Mouse (Mus musculus) forebrain, embryonic 14.5 days (tissue): ENCODE results near the gene Mcl1. TPM values are rescaled to one million over a fixed set of nuclear protein-coding genes. Genes with fewer than 3 reads are reported as not detected.
"Not testable (repeated sequence)": the region's sequence is repeated elsewhere in the genome, so short reads cannot be mapped to it uniquely, and the experiment has no call there.

Experiments used
- ATAC-seq: fragments of 200-750 bp; cut with Nextera tagmentation; 2 replicates; pipeline ENCODE4 v1.8.0; 2017; ENCODE audit warnings: mild to moderate bottlenecking, moderate library complexity
- DNase-seq: peaks from one replicate; pipeline ENCODE4 v3.0.0-alpha.2; 2015; ENCODE audit warnings: low spot score
- H3K27ac ChIP-seq: fragments of 300-500 bp; sonication (generic); 2 replicates; pipeline ENCODE4 v1.5.1; 2014; ENCODE audit warnings: low read depth, mild to moderate bottlenecking, control low read depth, low read length, moderate library complexity
- H3K27me3 ChIP-seq: fragments of 300-500 bp; sonication (generic); replicated peaks from 2 replicates; pipeline ENCODE4 v1.6.1; 2014; ENCODE audit warnings: low read length, control low read depth, mixed read lengths; ENCODE audit not compliant: control insufficient read depth, insufficient read depth
- H3K36me3 ChIP-seq: fragments of 300-500 bp; sonication (generic); 2 replicates; pipeline ENCODE4 v1.6.1; 2014; ENCODE audit warnings: low read length, control low read depth; ENCODE audit not compliant: control insufficient read depth, insufficient read depth
- H3K4me1 ChIP-seq: fragments of 300-500 bp; sonication (generic); 2 replicates; pipeline ENCODE4 v1.6.1; 2014; ENCODE audit warnings: antibody characterized with exemption, low read length, control low read depth; ENCODE audit not compliant: control insufficient read depth, insufficient read depth
- H3K4me2 ChIP-seq: fragments of 300-500 bp; sonication (generic); 2 replicates; pipeline ENCODE4 v1.6.1; 2014; ENCODE audit warnings: mild to moderate bottlenecking, control low read depth, low read length
- H3K4me3 ChIP-seq: fragments of 300-500 bp; sonication (generic); 2 replicates; pipeline ENCODE4 v1.5.1; 2014; ENCODE audit warnings: low read depth, low read length, control low read depth
- H3K9ac ChIP-seq: fragments of 300-500 bp; sonication (generic); 2 replicates; pipeline ENCODE4 v1.6.1; 2014; ENCODE audit warnings: mild to moderate bottlenecking, low read length, control low read depth, moderate library complexity
- H3K9me3 ChIP-seq: fragments of 300-500 bp; sonication (generic); replicated peaks from 2 replicates; pipeline ENCODE4 v1.6.1; 2016; ENCODE audit warnings: low read length, control low read depth, mixed read lengths; ENCODE audit not compliant: control insufficient read depth
- WGBS: fragments of 180-500 bp; shearing (Covaris S2); extraction: QIAGEN DNeasy Blood & Tissue Kit; methylation state at CpG from one replicate; pipeline ENCODE4 v1.1.7; 2014; 5-methylcytosine and 5-hydroxymethylcytosine counted together
- polyA plus RNA-seq: library from polyadenylated mRNA; unstranded; fragments of >200 nt; fragmentation: Nextera tagmentation; extraction: Ambion mirVana; gene quantifications from 2 replicates; pipeline ENCODE4 v1.2.1, GENCODE M21; 2014

The Mcl1 gene
- polyA plus RNA-seq, 1 experiment from 2014 or later: 50.8 TPM

- Histone ChIP-seq H3K4me3 (no peak overlapping the region), H3K9me3 (no peaks in the 10 kb centered on the region), H3K9ac (no peak overlapping the region), H3K36me3 (no peaks in the 10 kb centered on the region; the same call in 1 of the 2 replicates), H3K4me1 (peaks cover 10% of the 10 kb centered on the region), H3K27ac (no peak overlapping the region), H3K27me3 (no peaks in the 10 kb centered on the region), H3K4me2 (no peak overlapping the region)
- ATAC-seq (no peak), DNase-seq (no peak)
- WGBS: 45% methylated on average over 2 of the region's 2 CpGs
These were observed 31.4 kb downstream of the Mcl1 start for GRCm38 (mm10) chr3:95689940-95690339.

- not testable (repeated sequence) for H3K36me3 ChIP-seq, H3K4me2 ChIP-seq, H3K4me3 ChIP-seq, ATAC-seq, H3K4me1 ChIP-seq, H3K9ac ChIP-seq, H3K27me3 ChIP-seq, DNase-seq, H3K9me3 ChIP-seq, H3K27ac ChIP-seq
- WGBS: 94% methylated on average over 2 of the region's 2 CpGs
These were observed 32.0 kb downstream of the Mcl1 start for GRCm38 (mm10) chr3:95690552-95690951.

DNA sequence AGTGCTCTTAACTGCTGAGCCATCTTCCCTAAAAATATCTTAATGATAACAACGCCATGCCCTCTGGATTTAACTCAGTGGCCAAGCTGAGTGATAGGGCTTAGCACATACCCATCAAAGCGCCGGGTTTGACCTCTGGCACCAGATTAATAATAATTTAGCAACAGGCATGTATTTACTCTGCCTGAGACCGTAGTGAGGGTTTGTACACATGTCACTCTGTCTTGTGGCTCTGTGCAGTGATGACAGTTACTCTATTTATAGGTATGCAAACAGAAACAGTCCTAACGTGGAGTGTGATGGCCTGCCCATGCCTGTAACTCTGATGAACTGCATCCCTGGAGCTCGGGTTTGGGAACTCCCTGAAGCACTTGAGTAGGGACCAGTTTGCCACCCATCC lies 34.1 kb downstream of the Mcl1 start:
- 82% methylated on average over 6 of the region's 6 CpGs for WGBS
- H3K4me2 ChIP-seq: no peak overlapping the region
- ATAC-seq: no peak

DNA sequence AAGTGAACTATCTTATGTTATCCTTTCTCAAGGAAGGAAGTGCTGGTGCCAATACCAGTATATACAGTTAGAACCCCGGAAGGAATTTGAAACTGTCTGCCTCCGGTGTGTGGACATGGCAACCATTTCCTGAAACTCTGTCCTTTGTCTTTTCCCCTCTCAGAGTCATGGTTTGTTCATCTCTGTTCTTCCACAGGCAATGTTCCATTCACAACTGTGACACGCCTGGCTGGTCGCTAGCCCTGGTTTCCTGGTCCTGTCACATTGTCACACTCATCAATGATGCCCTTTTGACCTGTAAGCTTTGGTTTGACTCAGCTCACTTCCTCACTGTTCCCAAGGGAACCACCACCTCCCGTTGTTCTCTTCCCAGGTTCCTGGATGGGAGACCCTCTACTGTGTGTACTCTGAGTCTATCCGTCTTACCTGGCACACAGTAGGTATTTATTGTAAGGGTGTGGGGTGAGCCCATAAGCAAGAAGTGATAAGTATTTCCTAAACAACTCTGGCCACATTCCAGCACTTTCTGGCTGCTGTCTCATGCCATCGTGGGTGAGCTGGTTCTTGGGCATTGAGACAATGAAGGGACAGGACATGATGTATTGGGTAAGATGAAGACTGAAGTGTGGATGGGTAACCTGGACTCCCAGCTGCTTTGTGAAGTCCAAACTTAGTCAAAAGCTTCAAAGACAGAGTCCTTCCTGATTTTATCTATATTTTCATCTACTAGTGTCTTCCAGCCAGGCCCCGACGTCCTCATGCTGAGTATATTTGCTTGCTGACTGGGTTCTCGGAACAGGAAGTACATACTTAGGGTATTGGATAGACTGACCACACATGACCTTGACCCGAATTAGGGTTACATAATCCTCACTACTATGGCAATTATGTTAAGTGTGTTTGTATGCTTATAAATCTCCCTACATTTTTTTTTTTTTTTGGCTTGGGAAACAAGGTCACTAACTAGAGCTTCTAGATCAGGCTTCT lies 35.5 kb downstream of the Mcl1 start:
- no peak overlapping the region for H3K4me2 ChIP-seq
- DNase-seq (no peak), ATAC-seq (no peak)
- H3K9ac ChIP-seq: no peak overlapping the region
- H3K27ac ChIP-seq: no peak overlapping the region
- no peaks in the 10 kb centered on the region for H3K9me3 ChIP-seq
- WGBS: 81% methylated on average over 11 of the region's 11 CpGs
- no peaks in the 10 kb centered on the region for H3K27me3 ChIP-seq
- no peaks in the 10 kb centered on the region; the same call in 1 of the 2 replicates for H3K36me3 ChIP-seq
- H3K4me1 ChIP-seq: no peaks in the 10 kb centered on the region
- no peak overlapping the region for H3K4me3 ChIP-seq

More for the DNA sequence above, 34.1 kb downstream of the Mcl1 start:
- Histone ChIP-seq H3K9ac (no peak overlapping the region), H3K9me3 (no peaks in the 10 kb centered on the region), H3K4me1 (peaks cover 3% of the 10 kb centered on the region), H3K27ac (no peak overlapping the region), H3K4me3 (no peak overlapping the region), H3K36me3 (no peaks in the 10 kb centered on the region; the same call in 1 of the 2 replicates), H3K27me3 (no peaks in the 10 kb centered on the region)
- no peak for DNase-seq

- no peak overlapping the region for H3K4me2 ChIP-seq
- no peak overlapping the region for H3K9ac ChIP-seq
- no peak for DNase-seq
- no peak overlapping the region for H3K4me3 ChIP-seq
- WGBS: 92% methylated on average over 11 of the region's 11 CpGs
- H3K9me3 ChIP-seq: no peaks in the 10 kb centered on the region
- H3K36me3 ChIP-seq: no peaks in the 10 kb centered on the region; the same call in 1 of the 2 replicates
- H3K27ac ChIP-seq: no peak overlapping the region
- no peaks in the 10 kb centered on the region for H3K4me1 ChIP-seq
- ATAC-seq: no peak
- no peaks in the 10 kb centered on the region for H3K27me3 ChIP-seq
These were observed 36.5 kb downstream of the Mcl1 start for GRCm38 (mm10) chr3:95694808-95695703.

DNA sequence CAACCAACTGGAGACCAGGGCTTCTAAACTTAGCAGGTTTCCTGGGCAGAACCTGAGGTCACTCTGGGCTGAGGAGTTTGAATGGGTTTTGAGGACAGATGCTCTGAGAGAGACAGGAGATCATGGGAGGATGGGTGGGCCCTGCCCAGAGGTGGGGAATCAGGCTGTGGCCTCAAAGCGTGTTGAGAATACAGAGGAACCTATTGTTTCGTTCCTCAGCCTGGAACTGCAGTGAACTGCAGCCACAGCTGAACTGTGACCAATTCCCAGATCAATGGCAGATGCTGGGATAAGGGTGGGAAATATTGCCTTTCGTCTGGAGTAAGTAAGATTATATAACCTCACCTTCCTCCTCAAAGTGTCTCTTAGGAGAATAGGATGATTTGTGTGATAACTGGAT lies 37.2 kb downstream of the Mcl1 start:
- no peaks in the 10 kb centered on the region for H3K4me1 ChIP-seq
- no peaks in the 10 kb centered on the region for H3K9me3 ChIP-seq
- H3K27ac ChIP-seq: no peak overlapping the region

GRCm38 (mm10) chr3:95696360-95696759 lies 37.8 kb downstream of the Mcl1 start:
- H3K4me1 ChIP-seq: no peaks in the 10 kb centered on the region
- H3K9ac ChIP-seq: no peak overlapping the region
- no peak overlapping the region for H3K27ac ChIP-seq
- 61% methylated on average over 7 of the region's 7 CpGs for WGBS
- DNase-seq: no peak
- H3K9me3 ChIP-seq: no peaks in the 10 kb centered on the region
- no peak overlapping the region for H3K4me2 ChIP-seq
- H3K27me3 ChIP-seq: no peaks in the 10 kb centered on the region
- H3K36me3 ChIP-seq: no peaks in the 10 kb centered on the region; the same call in 1 of the 2 replicates
- H3K4me3 ChIP-seq: no peak overlapping the region
- no peak for ATAC-seq

More for the DNA sequence above, 37.2 kb downstream of the Mcl1 start:
- DNase-seq (no peak), ATAC-seq (no peak)
- Histone ChIP-seq H3K9ac (no peak overlapping the region), H3K36me3 (no peaks in the 10 kb centered on the region; the same call in 1 of the 2 replicates), H3K4me3 (no peak overlapping the region), H3K27me3 (no peaks in the 10 kb centered on the region), H3K4me2 (no peak overlapping the region)
- 71% methylated on average over 3 of the region's 3 CpGs for WGBS

- Histone ChIP-seq H3K4me1 (peaks cover 8% of the 10 kb centered on the region), H3K9ac (no peak overlapping the region), H3K9me3 (no peaks in the 10 kb centered on the region), H3K4me3 (no peak overlapping the region), H3K27ac (no peak overlapping the region), H3K36me3 (no peaks in the 10 kb centered on the region; the same call in 1 of the 2 replicates), H3K27me3 (no peaks in the 10 kb centered on the region), H3K4me2 (no peak overlapping the region)
- ATAC-seq (no peak), DNase-seq (no peak)
- WGBS: 94% methylated on average over 4 of the region's 4 CpGs
These were observed 39.7 kb downstream of the Mcl1 start for GRCm38 (mm10) chr3:95698286-95698685.
